Mouse (Mus musculus): ENCODE results near the gene Ints14. TPM values are rescaled to one million over a fixed set of nuclear protein-coding genes. Genes with fewer than 3 reads are reported as not detected.

Ints14 gene
- total RNA-seq (2012; rRNA removed): 30.1 and 38.2 TPM in 2 replicates
- total RNA-seq (2014; rRNA removed): 51.9 and 52.9 TPM in 2 replicates
- polyA plus RNA-seq (2012; ENCODE audit: insufficient read length, low read depth): 55.8 and 58.2 TPM in 2 replicates

GRCm38 (mm10) chr9:64960117-64960977 lies at the start of gene Ints14:
Ints14 (plus strand) TSS chr9:64960905.
- H3K27me3 ChIP-seq (replicated peaks): no peaks in the 10 kb centered on the region
- peak within 1 kb of the TSS; percentile 72 for H3K9ac ChIP-seq (ENCODE audit: insufficient read depth, low read depth)
- in situ Hi-C loops (cut with MboI; ENCODE audit: low pct_ligation_motif_present, low pct_unique_long_range_greater_than_20kb, low sequenced_read_pairs) (no loop called here), dilution Hi-C loops (cut with MboI; ENCODE audit: extremely low pct_ligation_motif_present, extremely low pct_unique_long_range_greater_than_20kb, low sequenced_read_pairs) (no loop called here)
- DNase-seq (ENCODE audit: extremely low read depth): peak; percentile 95
- no peaks in the 10 kb centered on the region for H3K9me3 ChIP-seq (replicated peaks; ENCODE audit: low read length)
- H3K4me3 ChIP-seq (replicated peaks in 1 of 3; ENCODE audit: low read depth in 2 of 3, low read length in 2 of 3, poor library complexity in 1 of 3): peak within 1 kb of the TSS; percentile 66 to 82 (median 68)
- H3K4me2 ChIP-seq (ENCODE audit: insufficient read depth, low read depth, poor library complexity, severe bottlenecking): peak within 1 kb of the TSS; percentile 33
- peak within 1 kb of the TSS; percentile 31 for H3K27ac ChIP-seq (ENCODE audit: insufficient read depth, low read depth)
- H3K4me1 ChIP-seq (ENCODE audit: control insufficient read depth in 1 of 2, insufficient read depth in 2 of 2): peaks cover 0 to 33% of the 10 kb centered on the region in 2 experiments; a peak in 2 of 4 replicates
- peaks cover 12% of the 10 kb centered on the region for H3K79me2 ChIP-seq (replicated peaks; ENCODE audit: control insufficient read depth, extremely low read depth, insufficient read depth, poor library complexity, severe bottlenecking)
- peaks cover 23 to 30% of the 10 kb centered on the region in 2 experiments for H3K36me3 ChIP-seq (replicated peaks in 1 of 2; ENCODE audit: control insufficient read depth in 1 of 2, insufficient read depth in 1 of 2, low read length in 1 of 2)
- TF ChIP-seq RAD21 (IDR thresholded peaks at IDR 0.05; ENCODE audit: low read depth, low read length) (peak; percentile 92), HCFC1 (IDR thresholded peaks at IDR 0.05; ENCODE audit: low read depth, low read length) (peak; percentile 89), JUND (conservative IDR thresholded peaks at IDR 0.05; ENCODE audit: low read depth, low read length) (no peak; the same call in 1 of the 2 replicates), CTCF (conservative IDR thresholded peaks at IDR 0.05 in 1 of 2, IDR thresholded peaks at IDR 0.05 in 1 of 2; ENCODE audit: low read depth in 2 of 2, low read length in 2 of 2) (peak; percentile 12 to 94; a peak in 2 of 4 replicates), EP300 (IDR thresholded peaks at IDR 0.05; ENCODE audit: low read length) (no peak), ETS1 (conservative IDR thresholded peaks at IDR 0.05; ENCODE audit: low read depth, low read length) (0 out of 2 replicates have a peak, but pooled peaks have one; percentile 10), UBTF (IDR thresholded peaks at IDR 0.05; ENCODE audit: low read depth, low read length) (peak; percentile 83; the same call in 1 of the 2 replicates), ZC3H11A (IDR thresholded peaks at IDR 0.05; ENCODE audit: low read depth, low read length) (peak; percentile 30; the same call in 1 of the 2 replicates), PAX5 (IDR thresholded peaks at IDR 0.05; ENCODE audit: low read length) (no peak), RCOR1 (conservative IDR thresholded peaks at IDR 0.05; ENCODE audit: low read depth, low read length) (peak; percentile 1; the same call in 1 of the 2 replicates), POLR2A (IDR thresholded peaks at IDR 0.05; ENCODE audit: low read depth, low read length) (peak; percentile 97), POLR2AphosphoS2 (IDR thresholded peaks at IDR 0.05; ENCODE audit: low read depth, low read length) (peak; percentile 70; the same call in 1 of the 2 replicates), MAZ (IDR thresholded peaks at IDR 0.05; ENCODE audit: low read depth, low read length) (peak; percentile 71), MAX (IDR thresholded peaks at IDR 0.05; ENCODE audit: low read length) (no peak; the same call in 1 of the 2 replicates), TBP (conservative IDR thresholded peaks at IDR 0.05; ENCODE audit: low read depth, low read length) (peak; percentile 88), JUN (IDR thresholded peaks at IDR 0.05; ENCODE audit: insufficient read depth, low read depth, low read length) (no peak), MAFK (IDR thresholded peaks at IDR 0.05; ENCODE audit: insufficient replicate concordance, low read length) (no peak), KAT2A (IDR thresholded peaks at IDR 0.05; ENCODE audit: insufficient replicate concordance, low read length) (peak; percentile 46; the same call in 1 of the 2 replicates), NELFE (IDR thresholded peaks at IDR 0.05; ENCODE audit: low read depth, low read length) (peak; percentile 86), TCF12 (IDR thresholded peaks at IDR 0.05; ENCODE audit: low read depth, low read length) (peak; percentile 98), SMC3 (IDR thresholded peaks at IDR 0.05; ENCODE audit: low read depth, low read length) (peak; percentile 62), USF2 (conservative IDR thresholded peaks at IDR 0.05; ENCODE audit: low read depth, low read length) (no peak), IRF4 (IDR thresholded peaks at IDR 0.05; ENCODE audit: low read depth, low read length) (peak; percentile 76), ZKSCAN1 (IDR thresholded peaks at IDR 0.05; ENCODE audit: borderline replicate concordance, low read depth, low read length) (no peak), ZNF384 (IDR thresholded peaks at IDR 0.05; ENCODE audit: low read depth, low read length) (no peak), E2F4 (IDR thresholded peaks at IDR 0.05; ENCODE audit: insufficient replicate concordance, low read depth, low read length) (no peak), SIN3A (IDR thresholded peaks at IDR 0.05; ENCODE audit: low read length) (peak; percentile 74; the same call in 1 of the 2 replicates), MXI1 (IDR thresholded peaks at IDR 0.05; ENCODE audit: low read depth, low read length) (peak; percentile 43; the same call in 1 of the 2 replicates), MEF2A (IDR thresholded peaks at IDR 0.05; ENCODE audit: borderline replicate concordance, low read depth, low read length) (peak; percentile 33; the same call in 1 of the 2 replicates), BHLHE40 (IDR thresholded peaks at IDR 0.05; ENCODE audit: low read depth, low read length) (no peak), CHD2 (IDR thresholded peaks at IDR 0.05; ENCODE audit: low read length) (peak; percentile 67; the same call in 1 of the 2 replicates), NRF1 (IDR thresholded peaks at IDR 0.05; ENCODE audit: low read depth, low read length) (no peak), MYC (IDR thresholded peaks at IDR 0.05; ENCODE audit: low read depth, low read length) (peak; percentile 49; the same call in 1 of the 2 replicates), GABPA (IDR thresholded peaks at IDR 0.05; ENCODE audit: insufficient replicate concordance, low read depth, low read length) (no peak; the same call in 1 of the 2 replicates), CHD1 (IDR thresholded peaks at IDR 0.05; ENCODE audit: low read depth, low read length) (no peak), ZMIZ1 (IDR thresholded peaks at IDR 0.05; ENCODE audit: low read depth, low read length) (peak; percentile 82), ELF1 (IDR thresholded peaks at IDR 0.05; ENCODE audit: low read depth, low read length) (peak; percentile 87)

Measured in CH12.LX (cell line).